Mouse (Mus musculus): ENCODE data around the gene Plekha6. TPM values are rescaled to one million over a fixed set of nuclear protein-coding genes. Genes with fewer than 3 reads are reported as not detected.

Plekha6 gene
- polyA plus RNA-seq, 1 experiment from 2014 or later: 22.2 TPM

DNA sequence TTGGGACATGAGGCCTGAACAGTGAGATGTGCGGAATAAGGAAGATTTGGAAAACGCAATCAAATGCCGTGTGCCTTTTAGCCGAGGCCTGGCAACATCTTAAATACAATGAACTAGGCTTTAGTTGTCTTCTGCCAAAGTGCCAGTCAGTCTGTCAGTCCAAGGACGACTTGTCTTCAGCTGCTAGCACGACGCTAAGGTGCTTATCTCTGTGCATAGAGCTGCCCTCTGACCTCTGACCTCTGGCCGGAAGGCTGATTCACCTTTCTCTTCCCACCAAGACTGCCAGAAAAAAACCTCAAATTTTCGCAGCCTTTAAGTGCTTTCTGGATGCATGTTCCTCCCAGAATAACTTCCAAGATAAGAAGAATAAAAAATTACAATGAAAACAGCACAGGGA is 36.7 kb upstream of the Plekha6 start:
- H3K4me3 ChIP-seq (replicated peaks; ENCODE audit: low read length): no peak overlapping the region
- H3K27ac ChIP-seq: no peak overlapping the region
- no peaks in the 10 kb centered on the region for H3K36me3 ChIP-seq (replicated peaks; ENCODE audit: control insufficient read depth, insufficient read depth)
- no peak overlapping the region for H3K4me2 ChIP-seq (replicated peaks)
- H3K27me3 ChIP-seq (ENCODE audit: control insufficient read depth, insufficient read depth, low read length): no peaks in the 10 kb centered on the region
- no peak for DNase-seq (ENCODE audit: low spot score)
- WGBS: 67% methylated on average over 9 of the region's 9 CpGs
- H3K9ac ChIP-seq: no peak overlapping the region
- ATAC-seq (ENCODE audit: low FRiP score): no peak
- peaks cover 8% of the 10 kb centered on the region; the same call in 1 of the 2 replicates for H3K4me1 ChIP-seq (replicated peaks; ENCODE audit: control insufficient read depth, insufficient read depth, low read length)
- H3K9me3 ChIP-seq (ENCODE audit: control insufficient read depth, low read length): no peaks in the 10 kb centered on the region

DNA sequence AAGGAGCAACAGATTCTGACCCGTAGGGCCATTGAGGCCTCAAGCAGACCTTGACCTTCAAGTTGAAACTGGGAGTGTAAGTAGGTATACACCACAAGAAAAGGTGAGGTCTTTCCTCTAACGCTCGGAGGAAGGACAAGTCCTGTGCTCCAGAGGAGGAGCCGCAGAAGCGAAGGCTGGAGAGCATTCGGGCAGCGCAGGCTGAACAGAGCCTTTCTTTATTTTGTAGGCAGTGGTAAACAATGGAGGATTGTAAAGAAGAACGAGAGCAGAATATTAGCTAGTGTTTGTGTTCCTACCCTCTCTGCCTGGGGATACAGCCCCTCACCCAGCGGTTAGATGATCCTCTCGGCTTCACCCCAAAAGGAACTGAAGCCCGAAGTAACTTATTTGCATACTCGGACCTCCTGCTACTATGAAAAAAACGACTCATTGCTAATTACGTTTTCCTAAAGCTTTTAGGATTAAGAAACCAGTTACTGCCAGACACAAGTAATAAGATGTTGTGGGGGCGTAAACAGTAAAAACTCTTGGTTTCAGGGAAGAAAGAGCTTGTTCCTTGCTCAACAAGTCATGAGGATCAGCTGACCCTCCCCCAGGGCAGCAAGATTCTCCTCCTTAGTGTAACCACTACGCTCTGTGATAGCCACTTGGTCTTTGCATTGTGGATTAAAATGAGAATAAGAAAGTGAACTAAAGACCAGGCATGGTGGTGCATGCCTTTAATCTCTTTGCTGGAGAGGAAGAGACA is 34.4 kb upstream of the Plekha6 start:
- H3K27ac ChIP-seq: peak overlapping the region; percentile 95
- no peak overlapping the region for H3K9ac ChIP-seq

GRCm38 (mm10) chr1:133130638-133131560 is 33.1 kb upstream of the Plekha6 start, which contains the start of gene Ppp1r15b:
Gene Ppp1r15b (plus strand): TSS chr1:133131143.
- H3K27me3 ChIP-seq (ENCODE audit: control insufficient read depth, insufficient read depth, low read length): no peaks in the 10 kb centered on the region
- peak within 1 kb of the TSS; percentile 95 for H3K4me2 ChIP-seq (replicated peaks)
- H3K4me3 ChIP-seq (replicated peaks; ENCODE audit: low read length): peak within 1 kb of the TSS; percentile 71
- no peaks in the 10 kb centered on the region for H3K9me3 ChIP-seq (ENCODE audit: control insufficient read depth, low read length)
- peak within 1 kb of the TSS; percentile 90 for H3K9ac ChIP-seq
- peaks cover 44% of the 10 kb centered on the region for H3K4me1 ChIP-seq (replicated peaks; ENCODE audit: control insufficient read depth, insufficient read depth, low read length)
- peaks cover 14% of the 10 kb centered on the region for H3K36me3 ChIP-seq (replicated peaks; ENCODE audit: control insufficient read depth, insufficient read depth)
- under 1% methylated on average over 70 of the region's 72 CpGs for WGBS
- DNase-seq (ENCODE audit: low spot score): peak; percentile 96
- peak within 1 kb of the TSS; percentile 95 for H3K27ac ChIP-seq
- peak; percentile 98 for ATAC-seq (ENCODE audit: low FRiP score)

More for the DNA sequence above, 34.4 kb upstream of the Plekha6 start:
- Histone ChIP-seq H3K27me3 (ENCODE audit: control insufficient read depth, insufficient read depth, low read length) (no peaks in the 10 kb centered on the region), H3K36me3 (replicated peaks; ENCODE audit: control insufficient read depth, insufficient read depth) (peaks cover 11% of the 10 kb centered on the region), H3K4me2 (replicated peaks) (peak overlapping the region; percentile 28), H3K4me1 (replicated peaks; ENCODE audit: control insufficient read depth, insufficient read depth, low read length) (peaks cover 31% of the 10 kb centered on the region), H3K9me3 (ENCODE audit: control insufficient read depth, low read length) (no peaks in the 10 kb centered on the region), H3K4me3 (replicated peaks; ENCODE audit: low read length) (no peak overlapping the region)
- 12% methylated on average over 16 of the region's 16 CpGs for WGBS
- no peak for DNase-seq (ENCODE audit: low spot score)
- no peak for ATAC-seq (ENCODE audit: low FRiP score)

- ATAC-seq (ENCODE audit: low FRiP score) (no peak), DNase-seq (ENCODE audit: low spot score) (no peak)
- H3K9me3 ChIP-seq (ENCODE audit: control insufficient read depth, low read length): no peaks in the 10 kb centered on the region
- H3K9ac ChIP-seq: peak overlapping the region; percentile 90
- H3K27me3 ChIP-seq (ENCODE audit: control insufficient read depth, insufficient read depth, low read length): no peaks in the 10 kb centered on the region
- peak overlapping the region; percentile 95 for H3K4me2 ChIP-seq (replicated peaks)
- WGBS: under 1% methylated on average over 35 of the region's 35 CpGs
- H3K4me3 ChIP-seq (replicated peaks; ENCODE audit: low read length): peak overlapping the region; percentile 71
- H3K36me3 ChIP-seq (replicated peaks; ENCODE audit: control insufficient read depth, insufficient read depth): peaks cover 19% of the 10 kb centered on the region
- peak overlapping the region; percentile 95 for H3K27ac ChIP-seq
- peaks cover 50% of the 10 kb centered on the region for H3K4me1 ChIP-seq (replicated peaks; ENCODE audit: control insufficient read depth, insufficient read depth, low read length)
Observed at GRCm38 (mm10) chr1:133131561-133131905, 32.5 kb upstream of the Plekha6 start.

DNA sequence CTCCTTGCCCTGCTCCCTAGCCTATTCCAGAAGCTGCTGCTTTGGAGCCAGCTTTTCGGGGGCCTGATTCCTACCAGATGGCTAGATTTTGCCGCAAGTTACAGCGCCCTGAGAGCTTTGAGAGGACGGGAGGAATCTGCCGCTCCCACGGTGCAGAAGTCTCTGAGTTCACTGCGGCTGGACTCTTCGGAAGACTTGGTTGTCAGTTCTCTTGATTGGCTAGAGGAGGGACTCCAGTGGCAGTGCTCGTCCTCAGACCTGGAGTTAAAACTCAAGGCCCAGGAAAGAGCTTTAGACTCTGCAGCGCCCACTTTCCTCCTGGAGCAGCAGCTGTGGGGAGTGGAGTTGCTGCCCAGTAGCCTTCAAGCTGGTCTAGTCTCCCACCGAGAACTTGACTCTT is 32.1 kb upstream of the Plekha6 start:
- ATAC-seq (ENCODE audit: low FRiP score) (no peak), DNase-seq (ENCODE audit: low spot score) (no peak)
- H3K9me3 ChIP-seq (ENCODE audit: control insufficient read depth, low read length): no peaks in the 10 kb centered on the region
- peaks cover 54% of the 10 kb centered on the region for H3K4me1 ChIP-seq (replicated peaks; ENCODE audit: control insufficient read depth, insufficient read depth, low read length)
- H3K36me3 ChIP-seq (replicated peaks; ENCODE audit: control insufficient read depth, insufficient read depth): peaks cover 23% of the 10 kb centered on the region
- peak overlapping the region; percentile 90 for H3K9ac ChIP-seq
- H3K4me2 ChIP-seq (replicated peaks): peak overlapping the region; percentile 95
- under 1% methylated on average over 11 of the region's 11 CpGs for WGBS
- H3K27ac ChIP-seq: peak overlapping the region; percentile 95
- no peaks in the 10 kb centered on the region for H3K27me3 ChIP-seq (ENCODE audit: control insufficient read depth, insufficient read depth, low read length)
- peak overlapping the region; percentile 71 for H3K4me3 ChIP-seq (replicated peaks; ENCODE audit: low read length)

DNA sequence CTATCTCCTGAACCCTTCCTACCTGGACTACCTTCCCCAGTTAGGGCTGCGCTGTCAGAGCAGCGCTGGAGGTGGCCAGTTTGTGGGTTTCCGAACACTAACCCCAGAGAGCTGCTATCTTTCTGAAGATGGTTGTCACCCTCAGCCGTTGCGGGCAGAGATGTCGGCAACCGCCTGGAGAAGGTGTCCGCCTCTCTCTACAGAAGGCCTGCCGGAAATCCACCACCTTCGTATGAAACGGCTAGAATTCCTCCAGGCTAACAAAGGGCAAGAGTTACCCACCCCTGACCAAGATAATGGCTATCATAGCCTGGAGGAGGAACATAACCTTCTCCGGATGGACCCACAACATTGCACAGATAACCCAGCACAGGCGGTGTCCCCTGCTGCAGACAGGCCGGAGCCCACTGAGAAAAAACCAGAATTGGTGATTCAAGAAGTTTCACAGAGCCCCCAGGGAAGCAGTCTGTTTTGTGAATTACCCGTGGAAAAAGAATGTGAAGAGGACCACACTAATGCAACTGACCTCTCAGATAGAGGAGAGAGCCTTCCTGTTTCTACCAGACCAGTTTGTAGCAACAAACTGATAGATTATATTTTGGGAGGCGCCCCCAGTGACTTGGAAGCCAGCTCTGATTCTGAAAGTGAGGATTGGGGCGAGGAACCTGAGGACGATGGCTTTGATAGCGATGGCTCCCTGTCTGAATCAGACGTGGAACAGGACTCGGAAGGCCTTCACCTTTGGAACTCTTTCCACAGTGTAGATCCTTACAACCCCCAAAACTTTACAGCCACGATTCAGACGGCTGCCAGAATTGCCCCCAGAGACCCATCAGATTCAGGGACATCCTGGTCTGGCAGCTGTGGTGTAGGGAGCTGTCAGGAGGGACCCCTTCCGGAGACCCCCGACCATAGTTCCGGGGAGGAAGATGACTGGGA is 31.4 kb upstream of the Plekha6 start:
- peaks cover 54% of the 10 kb centered on the region for H3K4me1 ChIP-seq (replicated peaks; ENCODE audit: control insufficient read depth, insufficient read depth, low read length)
- no peak for ATAC-seq (ENCODE audit: low FRiP score)
- H3K9ac ChIP-seq: peak overlapping the region; percentile 90
- peak overlapping the region; percentile 95 for H3K4me2 ChIP-seq (replicated peaks)
- no peak overlapping the region; the same call in 1 of the 2 replicates for H3K27ac ChIP-seq
- whole genome bisulfite sequencing: 15% methylated on average over 26 of the region's 26 CpGs
- peaks cover 31% of the 10 kb centered on the region for H3K36me3 ChIP-seq (replicated peaks; ENCODE audit: control insufficient read depth, insufficient read depth)
- peak overlapping the region; percentile 71 for H3K4me3 ChIP-seq (replicated peaks; ENCODE audit: low read length)
- H3K9me3 ChIP-seq (ENCODE audit: control insufficient read depth, low read length): no peaks in the 10 kb centered on the region
- no peaks in the 10 kb centered on the region for H3K27me3 ChIP-seq (ENCODE audit: control insufficient read depth, insufficient read depth, low read length)
- DNase-seq (ENCODE audit: low spot score): no peak

DNA sequence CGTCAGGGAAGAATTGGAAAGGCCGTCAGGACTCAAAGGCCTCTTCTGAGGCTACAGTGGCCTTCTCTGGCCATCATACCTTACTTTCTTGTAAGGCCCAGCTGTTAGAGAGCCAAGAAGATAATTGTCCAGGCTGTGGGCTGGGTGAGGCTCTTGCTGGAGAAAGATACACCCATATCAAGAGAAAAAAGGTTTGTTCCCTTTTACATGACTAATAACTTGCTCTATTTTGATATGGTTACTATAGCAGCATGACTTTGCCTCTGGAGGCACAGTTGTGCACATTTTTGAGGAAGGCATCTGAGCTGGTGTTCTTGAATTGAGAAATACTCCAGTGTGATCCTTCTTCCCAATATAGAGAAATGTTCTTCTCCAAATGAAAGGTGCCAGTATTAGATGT is 30.6 kb upstream of the Plekha6 start:
- H3K4me3 ChIP-seq (replicated peaks; ENCODE audit: low read length): peak overlapping the region; percentile 71
- peaks cover 54% of the 10 kb centered on the region for H3K4me1 ChIP-seq (replicated peaks; ENCODE audit: control insufficient read depth, insufficient read depth, low read length)
- peaks cover 38% of the 10 kb centered on the region for H3K36me3 ChIP-seq (replicated peaks; ENCODE audit: control insufficient read depth, insufficient read depth)
- no peaks in the 10 kb centered on the region for H3K27me3 ChIP-seq (ENCODE audit: control insufficient read depth, insufficient read depth, low read length)
- H3K9ac ChIP-seq: peak overlapping the region; percentile 90
- no peaks in the 10 kb centered on the region for H3K9me3 ChIP-seq (ENCODE audit: control insufficient read depth, low read length)
- H3K27ac ChIP-seq: no peak overlapping the region
- H3K4me2 ChIP-seq (replicated peaks): peak overlapping the region; percentile 95
- no peak for DNase-seq (ENCODE audit: low spot score)
- ATAC-seq (ENCODE audit: low FRiP score): no peak
- 12% methylated on average over 2 of the region's 2 CpGs for WGBS

DNA sequence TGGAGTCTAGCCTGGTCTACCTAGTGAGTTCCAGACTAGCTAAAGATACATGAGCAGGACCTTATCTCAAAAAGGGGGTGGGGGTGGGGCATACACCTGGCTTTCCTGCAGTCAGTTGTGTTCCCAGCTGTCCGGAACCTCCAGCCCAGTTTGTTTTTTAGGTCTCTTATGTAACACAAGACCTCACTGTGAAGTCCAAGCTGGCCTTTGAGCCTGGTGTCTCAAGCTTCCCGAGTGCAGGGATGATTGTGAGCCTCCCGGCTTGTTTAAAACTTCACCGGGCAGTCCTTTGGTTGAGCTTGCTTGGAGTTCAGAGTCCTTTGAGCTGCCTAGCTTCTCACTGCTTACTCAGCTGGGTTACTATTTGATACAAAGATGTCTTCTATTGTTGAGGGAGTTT is 29.9 kb upstream of the Plekha6 start:
- Histone ChIP-seq H3K27ac (no peak overlapping the region), H3K36me3 (replicated peaks; ENCODE audit: control insufficient read depth, insufficient read depth) (peaks cover 45% of the 10 kb centered on the region), H3K4me3 (replicated peaks; ENCODE audit: low read length) (peak overlapping the region; percentile 71), H3K4me1 (replicated peaks; ENCODE audit: control insufficient read depth, insufficient read depth, low read length) (peaks cover 54% of the 10 kb centered on the region), H3K9me3 (ENCODE audit: control insufficient read depth, low read length) (no peaks in the 10 kb centered on the region), H3K27me3 (ENCODE audit: control insufficient read depth, insufficient read depth, low read length) (no peaks in the 10 kb centered on the region), H3K4me2 (replicated peaks) (peak overlapping the region; percentile 95), H3K9ac (peak overlapping the region; percentile 90)
- DNase-seq (ENCODE audit: low spot score) (no peak), ATAC-seq (ENCODE audit: low FRiP score) (no peak)
- WGBS: 21% methylated on average over 4 of the region's 4 CpGs

Measured in hindbrain, embryonic 14.5 days (tissue).